Mouse (Mus musculus): ENCODE measurements at regions not wholly inside any gene's neighbourhood (a gene's known extent, or its start where the extent isn't known, plus 50 kb on each side); places are given as distances from the start of the nearest gene placed in this dataset.
"Not testable (repeated sequence)": the region's sequence is repeated elsewhere in the genome, so short reads cannot be mapped to it uniquely, and the experiment has no call there.

DNA sequence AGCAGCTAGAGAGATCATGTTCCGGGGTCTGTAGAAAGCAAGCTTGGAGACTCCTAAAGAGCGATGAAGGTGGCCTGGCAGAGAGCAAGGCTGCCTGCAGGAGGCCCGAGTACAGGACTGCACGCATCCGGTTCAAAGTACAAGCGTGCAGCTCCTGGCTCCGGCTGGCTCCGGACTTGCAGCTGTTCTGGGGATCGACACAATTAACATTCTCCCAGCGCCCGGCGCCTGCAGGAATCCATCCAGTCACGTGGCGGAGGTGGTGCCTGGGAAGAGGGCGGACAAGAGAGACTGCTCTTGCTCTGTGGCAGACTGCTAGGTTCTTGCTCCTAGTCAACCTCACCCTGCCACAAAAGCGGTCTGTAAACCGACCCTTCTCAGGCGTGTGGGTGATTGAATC is 86.9 kb downstream of the Bdh1 start:
- DNase-seq (ENCODE audit: low spot score in 2 of 2) = peak; percentile 84 to 88

DNA sequence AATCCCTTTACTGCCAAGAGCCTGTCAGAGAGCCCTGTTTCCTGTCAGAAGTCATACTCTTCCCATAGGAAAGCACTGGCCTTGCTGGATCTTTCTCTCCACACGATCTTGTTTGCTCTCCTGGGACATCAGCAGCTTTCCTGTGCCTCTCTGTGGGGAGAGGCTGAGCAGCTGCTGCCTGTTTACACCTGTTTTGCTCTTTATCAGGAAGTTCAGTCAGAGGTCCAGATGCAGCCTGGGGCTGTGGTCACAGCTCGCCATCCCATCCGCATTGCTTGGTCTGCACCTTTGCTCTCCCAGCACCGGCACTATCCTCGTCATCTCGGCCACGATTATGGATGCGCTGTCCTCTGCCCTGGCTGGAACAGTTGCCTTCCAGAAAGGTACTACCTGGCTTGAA is 88.0 kb downstream of the Bdh1 start:
- DNase-seq (ENCODE audit: low spot score in 2 of 2) = no peak

DNA sequence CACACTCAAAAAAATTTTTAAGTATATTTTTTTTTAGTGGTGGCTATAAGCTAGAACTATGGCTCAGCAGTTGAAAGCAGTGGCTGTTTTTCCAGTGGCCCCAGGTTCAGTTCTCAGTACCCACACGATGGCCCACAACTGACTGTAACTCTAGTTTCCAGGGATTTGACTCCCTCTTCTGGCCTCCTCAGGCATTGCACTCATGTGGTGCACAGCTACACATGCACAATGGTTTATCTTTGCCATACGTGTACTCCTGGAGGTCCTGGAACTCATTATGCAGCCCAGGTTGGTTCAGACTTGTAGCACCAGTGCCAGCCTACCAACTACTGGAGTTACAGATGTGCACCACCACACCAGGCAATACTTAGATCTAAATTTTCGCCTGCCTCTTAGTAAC is 96.7 kb downstream of the Bdh1 start:
- no peak for DNase-seq (ENCODE audit: low spot score in 2 of 2)

DNA sequence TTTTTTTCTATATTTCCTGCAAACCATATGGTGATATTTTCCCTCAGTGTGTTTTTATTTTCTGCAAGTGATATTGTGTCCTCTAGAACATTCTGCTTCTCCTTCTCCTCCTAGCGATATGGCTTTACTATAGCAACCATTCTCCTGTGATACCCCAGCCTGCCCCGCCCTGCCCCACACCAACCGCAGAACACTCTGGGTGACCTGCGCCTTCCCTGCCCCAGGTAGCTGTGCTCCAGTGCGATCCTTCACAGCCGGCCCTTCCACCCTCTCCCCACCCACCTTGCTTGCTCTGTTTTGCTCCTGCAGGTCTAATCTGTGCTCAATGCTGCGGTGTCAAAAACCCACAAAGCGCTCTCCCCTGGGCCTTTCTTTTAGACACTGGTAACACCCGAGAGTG is 98.0 kb downstream of the Bdh1 start:
- DNase-seq (ENCODE audit: low spot score in 2 of 2) = no peak

DNA sequence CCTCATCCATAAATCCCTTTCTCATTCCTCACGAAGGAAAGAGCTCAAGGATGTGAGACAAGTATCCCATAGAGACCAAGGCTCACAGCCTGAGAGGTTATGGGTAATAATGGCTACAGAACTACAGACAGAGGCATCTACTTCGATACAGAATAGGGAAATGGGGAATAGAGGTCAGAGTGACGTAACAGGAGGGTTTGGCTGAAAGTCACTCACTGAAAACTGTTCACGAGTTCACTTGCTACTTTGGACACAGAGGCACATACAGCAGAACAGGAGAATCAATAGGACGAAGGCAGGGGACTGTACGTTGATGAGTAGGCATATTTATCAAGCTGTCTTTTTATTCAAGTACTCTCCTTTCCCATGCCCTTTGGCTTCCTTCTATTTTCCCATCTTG is 99.7 kb downstream of the Bdh1 start:
- no peak for DNase-seq (ENCODE audit: low spot score in 2 of 2)

DNA sequence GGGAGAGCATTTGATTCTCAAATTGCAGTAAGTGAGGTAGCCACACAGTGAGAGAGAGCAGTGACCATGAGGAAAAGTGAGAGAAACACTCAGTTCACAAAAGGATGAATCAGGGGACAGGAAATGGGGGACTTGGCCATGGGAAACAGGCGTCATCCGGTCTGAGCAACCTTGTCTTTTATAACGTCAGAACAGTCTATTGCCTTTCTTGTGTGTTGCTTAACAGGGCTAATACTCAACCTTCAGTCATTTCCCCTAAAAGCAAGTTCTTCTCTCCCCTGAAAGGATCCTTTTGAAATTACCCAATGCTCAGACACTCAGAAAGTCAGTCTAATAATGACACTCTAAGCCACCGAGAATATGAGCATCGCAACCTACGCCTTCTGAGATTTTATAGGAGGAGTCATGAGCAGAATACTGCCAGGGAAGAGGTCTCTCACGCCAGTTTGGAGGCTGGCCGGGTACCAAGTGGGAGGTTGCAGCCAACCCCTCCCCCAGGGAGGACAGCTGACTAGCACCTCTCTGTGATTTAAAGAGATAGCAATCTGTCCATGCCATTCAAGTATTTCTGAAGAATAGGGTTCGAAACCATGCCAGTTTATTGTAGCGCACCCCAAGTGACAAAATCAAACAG is 104.7 kb downstream of the Bdh1 start:
- no peak for DNase-seq (ENCODE audit: low spot score in 2 of 2)

DNA sequence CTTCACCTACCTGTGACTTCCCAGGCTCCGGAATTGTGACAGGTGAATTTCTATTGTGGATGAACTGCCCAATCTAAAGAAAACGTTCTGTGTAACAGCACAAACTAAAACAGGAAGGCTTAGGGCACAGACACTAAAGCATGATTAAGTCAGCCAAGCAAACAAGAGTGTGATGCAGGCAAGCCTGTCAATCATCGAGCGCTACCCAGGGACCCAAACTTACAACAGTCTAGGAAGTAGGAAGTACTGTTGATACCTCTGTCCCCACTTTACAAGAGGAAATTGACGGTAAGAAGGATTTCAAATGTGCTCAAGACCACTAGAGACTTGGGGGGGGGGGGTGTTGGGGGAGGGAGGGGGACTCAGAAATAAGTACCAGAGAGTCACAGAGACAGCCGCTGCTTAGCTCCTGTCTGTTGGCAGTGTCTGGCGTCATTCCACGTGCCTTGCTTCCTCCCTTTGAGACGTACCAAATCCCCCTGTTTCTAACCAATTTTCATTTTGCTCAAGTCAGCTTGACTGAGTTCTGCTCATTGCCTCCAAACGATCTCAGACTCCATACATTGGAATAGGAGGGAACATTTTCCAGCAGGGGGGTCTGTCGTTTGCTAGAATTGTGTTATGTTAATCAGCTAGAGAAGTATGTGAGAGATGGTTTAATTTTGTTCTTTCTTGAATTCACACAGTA is 106.7 kb downstream of the Bdh1 start:
- DNase-seq (ENCODE audit: low spot score in 2 of 2) = no peak

DNA sequence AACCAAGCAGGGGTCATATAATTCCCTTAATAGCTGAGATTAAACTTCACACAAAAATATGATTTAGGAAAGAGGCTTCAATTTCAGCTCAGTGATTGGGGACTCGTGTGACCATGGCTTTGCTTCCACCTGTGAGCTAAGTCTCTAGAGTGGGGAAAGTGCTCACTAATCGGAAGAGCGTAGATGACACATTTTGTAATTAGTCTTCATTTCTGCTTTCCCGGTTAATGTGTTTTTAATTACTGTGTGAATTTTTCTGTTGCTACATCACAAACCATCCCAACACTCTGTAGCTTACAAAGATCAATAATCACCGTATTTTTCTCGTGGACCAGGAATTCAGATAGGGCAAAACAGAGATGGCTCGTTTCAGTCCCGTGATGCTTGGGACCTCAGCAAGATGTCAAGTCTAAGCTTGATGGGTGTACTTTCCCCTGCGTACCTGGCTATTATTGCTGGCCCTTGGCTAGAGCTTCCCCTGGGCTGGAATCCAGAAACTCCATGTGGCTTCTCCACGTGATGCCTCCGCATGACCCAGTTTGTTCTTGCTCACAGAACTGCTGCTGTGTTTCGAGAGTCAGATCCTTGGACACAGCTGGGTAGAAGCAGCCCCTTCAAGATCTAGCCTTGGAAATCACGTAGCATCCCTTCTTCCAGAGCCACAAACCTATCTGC is 107.3 kb downstream of the Bdh1 start:
- peak in 1 of 2 experiments; percentile 47 for DNase-seq (ENCODE audit: low spot score in 2 of 2)

DNA sequence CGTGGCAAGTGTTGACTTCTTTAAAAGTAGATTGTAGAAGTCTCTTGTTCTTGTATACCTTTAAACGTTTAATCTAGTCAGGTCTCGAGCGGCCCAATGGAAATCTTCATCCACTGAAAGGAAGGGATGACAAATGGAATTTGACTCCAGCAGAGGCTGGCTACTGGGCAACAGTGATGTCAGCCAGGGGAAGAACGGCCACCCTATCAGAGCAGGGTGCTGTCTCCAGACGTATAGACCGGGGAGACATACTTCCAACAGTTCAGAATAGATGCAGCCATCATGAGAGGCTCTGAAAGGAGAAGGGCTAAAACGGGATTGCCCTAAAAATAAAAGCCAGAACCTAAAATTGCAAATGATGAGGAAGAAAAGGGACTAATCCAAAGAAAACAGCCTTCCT is 108.0 kb downstream of the Bdh1 start:
- DNase-seq (ENCODE audit: low spot score in 2 of 2) = no peak

DNA sequence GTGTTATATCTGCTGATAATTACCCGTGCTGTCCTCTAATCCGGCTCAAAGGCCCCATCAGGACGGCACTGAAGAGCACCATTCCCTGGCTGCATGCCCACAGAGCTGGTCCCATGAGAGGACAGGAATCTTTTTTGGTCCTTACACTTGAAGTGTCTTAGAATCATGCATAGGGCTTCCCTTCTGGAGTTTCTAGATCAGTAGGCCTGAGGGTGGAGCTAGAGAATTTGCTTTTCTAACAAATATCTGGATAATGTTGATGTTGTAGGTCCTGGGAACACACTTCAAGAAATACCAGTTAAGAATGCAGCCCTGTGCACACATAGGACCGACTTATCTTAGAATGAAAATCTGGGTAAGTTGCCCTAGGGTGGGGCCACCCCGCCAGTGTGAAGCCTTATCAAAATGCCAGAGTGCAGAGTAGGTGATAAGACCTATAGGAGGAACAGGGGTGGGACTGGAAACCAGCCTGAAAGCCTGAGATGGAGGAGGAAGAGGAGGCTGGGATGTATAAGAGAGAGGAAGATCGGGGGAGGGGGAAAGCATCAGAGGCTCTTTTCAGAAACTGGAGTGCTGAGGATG is 111.2 kb downstream of the Bdh1 start:
- no peak for DNase-seq (ENCODE audit: low spot score in 2 of 2)

DNA sequence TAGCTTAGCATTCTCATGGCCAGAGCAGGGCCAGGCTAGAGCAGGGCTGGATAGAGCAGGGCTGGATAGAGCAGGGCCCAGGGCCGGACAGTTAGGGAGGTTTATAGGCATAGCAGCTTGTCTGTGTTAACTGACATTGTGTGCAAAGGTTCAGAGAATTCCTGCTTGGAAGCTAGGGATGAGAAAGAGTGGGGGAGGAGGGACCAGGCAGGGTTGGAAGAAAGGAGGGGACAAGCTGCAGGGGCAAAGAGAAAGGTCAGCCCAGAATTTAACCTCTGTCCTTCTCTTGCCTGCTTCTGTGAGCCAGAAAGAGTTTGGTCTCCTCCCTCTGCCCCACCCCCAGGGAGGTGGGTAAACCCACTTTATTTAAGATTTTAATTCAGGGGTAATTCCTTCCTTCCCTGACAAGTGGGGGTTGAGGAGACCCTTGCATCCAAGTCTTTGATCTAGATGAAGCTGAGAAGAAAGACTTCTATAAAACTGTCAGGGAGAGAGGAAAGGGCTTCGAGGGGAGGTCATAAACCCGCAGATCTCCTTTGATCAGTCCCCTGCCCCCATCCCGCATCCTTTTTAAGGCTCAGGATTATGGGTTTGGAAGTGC is 112.9 kb downstream of the Bdh1 start:
- no peak for DNase-seq (ENCODE audit: low spot score in 2 of 2)

DNA sequence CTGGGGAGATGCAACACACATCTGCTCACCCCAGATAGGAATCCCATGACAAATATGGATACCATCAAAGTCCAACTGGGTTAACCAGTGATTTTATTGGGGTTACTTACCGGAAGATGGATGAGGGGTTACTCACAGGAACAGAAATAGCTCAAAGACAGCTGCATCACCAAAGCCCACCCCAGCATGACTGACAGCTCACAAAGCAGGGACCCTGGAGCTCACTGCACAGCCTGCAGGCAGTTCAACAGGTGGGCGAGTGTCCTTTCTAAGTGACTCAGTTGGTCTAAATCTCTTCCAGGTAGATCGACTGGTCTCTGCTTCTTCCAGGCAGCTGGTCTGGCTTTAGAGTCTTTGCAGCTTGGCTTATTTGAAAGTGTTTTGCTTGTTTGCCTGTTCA is 114.2 kb downstream of the Bdh1 start:
- no peak for DNase-seq (ENCODE audit: low spot score in 2 of 2)

DNA sequence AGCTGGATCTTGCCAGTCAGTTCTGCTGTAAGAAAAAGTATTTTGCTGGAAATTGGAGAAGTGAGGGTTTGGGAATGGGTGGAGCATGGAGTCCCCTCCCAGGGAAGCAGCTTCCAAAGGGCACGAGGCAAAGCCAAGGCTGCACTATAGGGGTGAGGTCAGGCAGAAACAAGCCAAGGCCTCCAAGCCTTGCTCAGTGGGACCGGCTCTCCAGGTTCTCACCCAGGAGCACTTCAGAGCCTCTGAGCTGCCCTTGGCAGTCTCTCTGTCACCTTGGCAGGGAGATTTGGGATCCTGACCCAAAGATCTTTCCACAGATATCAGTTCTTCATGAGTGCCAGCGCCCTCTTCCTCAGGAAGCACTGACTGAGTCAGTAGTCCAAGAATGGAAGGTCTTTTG is 116.5 kb downstream of the Bdh1 start:
- DNase-seq (ENCODE audit: low spot score in 2 of 2) = no peak

DNA sequence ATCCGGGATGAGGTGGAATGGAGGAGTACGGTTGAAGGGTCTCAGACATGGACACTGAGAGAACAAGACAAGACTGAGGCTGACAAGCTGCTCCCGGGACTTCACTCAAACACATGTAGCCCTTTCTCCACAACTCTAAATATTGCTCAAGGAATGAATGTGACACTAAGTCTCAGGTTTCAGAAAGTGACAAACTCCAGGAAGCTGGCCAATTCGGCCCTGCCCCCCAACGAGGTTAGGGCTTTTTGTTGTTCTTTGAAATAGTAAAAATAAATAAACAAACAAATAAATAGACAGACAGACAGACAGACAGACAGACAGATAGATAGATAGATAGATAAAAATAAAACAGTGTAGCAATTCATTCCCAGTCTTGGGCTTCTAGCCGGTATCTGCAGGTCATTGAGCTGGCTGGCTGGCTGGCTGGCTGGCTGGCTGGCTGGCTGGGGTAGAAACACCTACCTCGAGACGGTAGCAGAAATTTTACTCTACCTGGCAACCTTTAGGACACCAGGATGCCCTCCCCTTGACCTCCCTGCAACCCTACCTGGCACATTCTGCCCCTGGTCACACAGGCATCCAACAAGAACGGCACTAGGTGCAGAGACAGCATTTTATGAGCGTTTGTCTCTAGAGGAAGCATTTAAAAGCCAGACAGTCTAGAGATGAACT is 119.6 kb upstream of the Dlg1 start:
- DNase-seq (ENCODE audit: low spot score in 2 of 2) = no peak

DNA sequence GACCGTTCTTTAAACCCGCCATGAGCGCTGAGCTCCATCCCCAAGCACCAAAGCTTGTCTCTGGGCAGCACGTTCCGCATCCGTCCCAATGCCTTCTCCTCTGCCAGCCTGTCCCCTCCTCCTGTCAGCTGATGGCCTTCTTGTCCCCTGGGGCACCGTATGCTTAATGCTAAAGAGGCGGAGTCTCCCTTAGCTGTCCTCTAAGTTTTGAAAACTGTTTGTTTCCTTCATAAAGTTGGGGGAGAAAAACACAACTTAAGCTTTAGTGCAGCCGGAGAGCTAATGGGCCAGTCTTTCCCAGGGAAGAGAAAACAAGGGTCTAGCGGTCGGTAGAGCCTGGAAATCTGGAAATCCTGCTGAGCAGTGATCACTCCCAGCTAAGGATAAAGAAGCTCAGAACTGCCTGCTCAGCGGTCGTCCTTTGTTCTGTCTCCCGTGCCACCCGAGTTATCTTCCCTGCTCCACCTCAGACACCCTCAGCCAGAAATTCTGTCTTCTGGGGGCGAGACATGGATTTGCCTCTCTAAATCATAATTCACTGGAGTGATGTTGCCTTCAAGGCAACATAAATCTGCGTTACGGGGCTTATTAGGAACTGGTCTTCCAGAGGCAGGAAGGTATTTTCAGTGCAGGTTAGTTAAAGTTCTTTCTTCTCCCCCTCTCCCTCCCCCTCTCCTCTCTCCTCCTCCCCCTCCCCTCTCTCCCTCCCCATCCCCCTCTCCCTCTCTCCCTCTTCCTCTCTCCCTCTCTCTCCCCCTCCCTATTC is 117.0 kb upstream of the Dlg1 start:
- DNase-seq (ENCODE audit: low spot score in 2 of 2) = no peak

DNA sequence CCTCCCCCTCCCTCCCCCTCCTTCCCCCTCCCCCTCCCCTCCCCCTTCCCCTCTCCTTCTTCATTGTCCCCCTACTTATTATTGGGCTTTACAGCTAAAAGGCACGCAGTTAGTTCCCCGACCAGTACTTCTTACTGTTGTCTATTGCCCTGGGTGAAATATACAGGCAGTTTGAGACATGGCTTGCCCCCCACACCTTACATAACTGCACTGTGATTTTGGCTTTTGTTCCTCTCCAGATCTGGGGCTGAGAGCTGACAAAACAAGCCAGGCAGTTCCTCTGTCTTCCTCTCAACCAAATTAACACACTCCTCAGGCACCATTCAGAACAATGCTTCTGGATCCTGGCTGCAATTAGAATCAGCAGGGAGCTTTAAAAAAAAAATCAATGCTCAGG is 116.4 kb upstream of the Dlg1 start:
- peak in 1 of 2 experiments; percentile 17 for DNase-seq (ENCODE audit: low spot score in 2 of 2)

DNA sequence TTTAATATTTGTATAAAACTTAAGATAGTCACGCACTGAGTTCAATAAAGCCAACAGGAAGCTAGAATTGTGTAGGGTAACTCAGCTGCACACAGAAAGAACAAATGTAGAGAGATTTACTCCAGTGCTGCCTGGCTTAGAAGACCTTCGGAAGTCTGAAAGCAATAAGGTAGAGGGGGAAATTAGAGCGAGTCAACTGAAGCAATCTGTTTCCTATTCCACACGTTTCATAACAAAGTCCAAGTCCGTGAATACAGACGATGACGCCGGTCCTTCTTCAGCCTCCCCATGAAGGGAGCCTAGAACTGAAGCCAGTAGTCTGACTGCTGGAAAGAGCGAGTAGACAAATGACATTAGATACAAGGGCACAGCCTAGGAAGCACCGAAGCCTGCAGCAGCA is 115.9 kb upstream of the Dlg1 start:
- DNase-seq (ENCODE audit: low spot score in 2 of 2) = no peak

DNA sequence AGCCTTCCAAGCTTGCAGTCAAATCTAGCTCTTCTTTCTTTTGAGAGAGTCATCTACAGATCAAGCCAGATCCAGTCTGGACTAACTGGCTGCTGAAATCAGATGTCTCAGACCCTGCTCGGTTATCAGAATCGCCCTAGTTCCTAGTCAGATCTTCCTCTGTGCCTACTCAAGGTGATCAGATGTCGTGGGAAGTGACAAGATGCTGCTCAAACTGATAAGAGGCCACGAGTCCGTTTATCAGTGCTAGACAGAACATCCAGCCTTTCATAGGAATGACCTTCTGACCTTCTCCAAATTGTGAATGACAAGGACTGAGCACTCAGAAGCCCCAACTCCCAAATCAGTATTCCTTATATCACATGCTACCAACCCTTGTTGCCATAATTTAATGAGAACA is 113.3 kb upstream of the Dlg1 start:
- DNase-seq (ENCODE audit: low spot score in 2 of 2) = no peak

DNA sequence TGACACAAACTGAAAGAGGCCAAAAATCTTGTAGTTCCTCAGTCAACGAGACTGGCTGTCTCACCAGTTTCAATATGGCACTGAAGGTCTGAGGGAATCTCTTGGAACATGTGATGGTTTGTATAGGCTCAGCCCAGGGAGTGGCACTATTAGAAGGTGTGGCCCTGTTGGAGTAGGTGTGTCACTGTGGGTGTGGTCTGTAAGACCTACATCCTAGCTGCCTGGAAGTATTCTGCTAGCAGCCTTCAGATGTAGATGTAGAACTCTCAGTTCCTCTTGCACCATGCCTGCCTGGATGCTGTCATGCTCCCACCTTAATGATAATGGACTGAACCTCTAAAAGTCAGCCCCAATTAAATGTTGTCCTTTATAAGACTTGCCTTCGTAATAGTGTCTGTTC is 112.7 kb upstream of the Dlg1 start:
- not testable (repeated sequence) for DNase-seq (ENCODE audit: low spot score in 2 of 2)

DNA sequence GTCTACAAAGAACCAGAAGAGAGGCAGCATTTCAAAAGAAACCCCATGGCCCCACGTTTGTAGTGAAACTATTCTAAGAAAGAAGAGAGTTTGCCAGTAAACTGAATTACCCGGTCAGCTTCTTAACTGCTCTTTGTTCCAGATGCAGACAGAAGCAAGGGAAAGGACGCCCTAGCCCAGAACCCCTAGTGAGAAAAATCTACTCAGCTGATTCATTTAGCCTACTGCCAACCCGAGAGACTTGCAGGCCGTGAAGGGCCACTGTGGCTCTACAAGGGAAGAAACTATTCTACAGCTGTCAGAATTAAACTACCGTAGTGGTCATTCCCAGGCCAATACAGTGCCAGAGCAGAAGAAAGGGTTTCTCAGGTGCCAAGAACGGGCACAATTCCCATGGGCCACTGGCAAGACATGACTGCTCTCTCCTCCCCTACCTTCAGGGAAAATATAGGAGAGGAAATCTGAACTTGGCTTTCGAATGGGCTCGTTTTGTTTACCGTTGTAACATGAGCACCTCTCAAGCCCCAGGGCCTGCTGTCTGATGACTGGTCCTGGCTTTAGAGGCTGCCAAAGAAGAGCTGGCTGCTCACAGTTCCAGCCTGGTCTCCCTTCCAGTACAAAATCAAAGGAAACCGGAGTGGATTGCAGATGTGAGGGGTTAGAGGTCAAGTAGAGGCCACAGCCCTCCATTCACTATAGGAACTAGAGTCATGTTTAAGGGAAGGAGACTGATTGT is 111.7 kb upstream of the Dlg1 start:
- no peak for DNase-seq (ENCODE audit: low spot score in 2 of 2)

All from right cerebral cortex, adult 2 months (tissue).